Mouse (Mus musculus) heart, postnatal 4 days (tissue): Measurements from ENCODE around the gene Grin2c. TPM values are rescaled to one million over a fixed set of nuclear protein-coding genes. Genes with fewer than 3 reads are reported as not detected.

Experiments used
- DNase-seq: peaks from one replicate; pipeline ENCODE4 v3.0.0; 2021
- total RNA-seq, 2 experiments: library from RNA; stranded (reverse); gene quantifications; 2 replicates each; pipeline ENCODE4 v1.2.3; 2021

Grin2c gene
- total RNA-seq, 2 experiments from 2014 or later, result 0.12 to 0.18 TPM

DNA sequence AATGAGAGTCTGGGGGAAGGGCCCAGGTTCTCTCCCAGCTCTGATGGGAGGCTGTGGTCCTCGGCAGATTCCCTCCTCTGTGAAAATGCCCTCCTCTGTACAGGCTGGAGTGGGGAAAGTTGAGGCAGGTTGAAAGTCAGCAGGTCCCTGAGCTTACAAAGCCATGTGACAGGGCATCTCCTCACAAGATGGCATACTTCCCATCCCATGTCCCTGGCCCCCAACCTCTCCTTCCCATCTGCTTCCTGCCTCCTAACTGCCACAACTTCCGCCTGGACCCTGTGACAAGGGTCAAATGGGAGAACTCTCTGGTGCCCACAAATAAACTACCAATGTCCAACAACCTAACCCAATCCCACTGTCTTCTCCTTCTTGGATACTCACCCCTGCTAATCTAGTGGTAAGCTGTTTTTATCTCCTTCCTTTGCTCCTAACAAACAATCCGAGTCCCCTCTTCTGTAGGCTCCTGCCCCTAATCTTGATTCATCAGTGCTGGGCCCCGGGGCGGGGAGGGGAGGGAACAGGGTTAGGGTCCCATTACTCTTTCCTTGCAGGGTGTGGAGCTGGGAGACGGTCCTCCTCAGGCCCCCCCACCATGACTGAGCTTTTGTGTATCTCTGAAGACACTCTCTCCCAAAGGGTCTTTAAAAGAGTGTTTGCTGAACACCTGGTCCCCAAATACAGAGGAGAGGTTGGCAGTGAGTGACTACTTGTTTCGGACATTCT is 2.7 kb downstream of the Grin2c start:
- DNase-seq, result no peak

DNA sequence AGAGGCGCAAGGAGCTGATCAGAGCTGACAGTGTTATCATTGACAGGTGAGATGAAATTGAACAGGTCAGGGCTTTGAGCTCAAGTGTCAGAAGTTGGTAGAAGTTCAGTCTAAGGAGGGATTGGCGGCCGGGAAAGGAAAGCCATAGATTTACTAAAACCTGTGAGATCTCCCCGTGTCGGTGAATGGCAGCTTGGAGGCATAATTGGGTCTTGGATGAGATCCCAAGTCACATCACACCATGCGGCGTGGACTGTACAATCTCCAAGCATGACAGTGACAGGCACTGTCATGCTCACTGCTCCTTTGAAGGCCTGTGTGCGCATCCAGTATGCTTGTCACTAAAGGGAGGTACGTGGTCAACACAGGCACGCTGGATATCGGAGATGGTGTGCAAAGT is 4.1 kb downstream of the Grin2c start:
- DNase-seq, result no peak

DNA sequence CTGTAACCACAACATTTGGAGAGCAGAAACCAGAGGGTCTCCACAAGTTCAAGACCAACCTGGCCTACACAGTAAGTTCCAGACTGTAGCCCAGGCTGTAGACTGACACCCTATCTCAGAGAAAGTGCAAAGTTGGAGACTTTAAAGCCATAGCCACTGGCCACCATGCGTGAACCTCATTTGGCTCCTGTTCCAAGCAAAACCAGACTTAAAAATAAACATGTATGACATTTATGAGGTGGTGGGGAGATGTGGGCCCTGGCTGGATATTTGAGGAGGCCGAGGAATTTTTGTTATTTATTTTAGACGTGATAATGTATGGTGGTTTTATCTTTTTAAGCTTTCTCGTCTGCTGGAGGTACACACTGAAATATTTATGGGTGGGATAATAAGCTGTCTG is 7.9 kb downstream of the Grin2c start:
- DNase-seq, result no peak

DNA sequence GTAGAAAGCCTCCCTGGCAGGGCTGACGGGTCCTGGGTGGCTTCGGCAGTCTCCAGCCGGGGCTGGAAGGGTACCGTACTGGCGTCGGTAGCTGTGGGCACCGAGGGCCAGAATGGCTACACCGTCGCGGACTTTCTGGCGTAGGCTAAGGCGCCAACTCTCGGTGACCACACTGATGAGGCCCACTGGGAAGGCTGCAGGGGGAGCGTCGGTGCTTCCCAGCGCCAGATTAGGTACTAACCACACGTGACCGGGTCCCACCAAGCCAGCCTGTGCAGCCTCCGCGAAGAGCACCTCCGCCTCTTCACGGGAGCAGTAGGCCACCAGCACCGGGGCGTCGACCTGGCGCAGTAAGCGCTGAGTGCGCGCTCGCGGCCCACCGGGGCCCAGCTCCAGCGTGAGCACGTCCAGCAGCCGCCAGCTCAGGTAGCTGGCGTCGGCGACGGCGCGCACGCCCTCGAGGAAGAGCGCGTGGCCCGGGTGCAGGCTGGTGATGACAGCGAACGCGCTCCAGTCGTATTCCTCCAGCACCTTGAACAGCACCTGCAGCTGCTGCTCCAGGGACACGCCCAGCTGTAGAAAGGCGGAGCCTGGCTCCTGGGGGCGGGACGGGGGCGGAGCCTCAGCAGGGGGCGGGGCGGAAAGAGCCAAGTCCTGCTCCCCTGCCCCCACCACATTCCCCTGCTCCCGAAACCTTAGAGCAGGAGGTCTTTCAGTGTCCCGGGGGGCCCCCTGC is 9.1 kb downstream of the Grin2c start:
- no peak for DNase-seq

DNA sequence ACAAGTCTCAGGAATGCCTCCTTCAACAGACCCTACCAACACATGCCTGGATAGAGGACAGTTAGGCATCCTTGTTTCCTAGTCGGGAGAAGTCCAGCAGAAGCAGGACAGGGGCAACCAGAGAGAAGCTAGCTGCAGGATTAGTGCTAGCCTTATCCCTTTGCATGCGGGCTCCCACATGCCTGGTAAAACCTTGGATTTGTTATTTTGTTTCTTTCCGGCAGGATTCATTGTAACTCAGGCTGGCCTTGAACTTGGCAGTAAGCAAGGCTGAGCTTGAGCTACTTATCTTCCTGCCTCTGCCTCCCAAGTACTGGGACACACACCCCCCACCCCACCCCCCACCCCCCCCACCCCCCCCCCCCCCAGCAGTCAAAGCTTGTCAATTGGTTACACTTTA is 15.8 kb downstream of the Grin2c start:
- no peak for DNase-seq

DNA sequence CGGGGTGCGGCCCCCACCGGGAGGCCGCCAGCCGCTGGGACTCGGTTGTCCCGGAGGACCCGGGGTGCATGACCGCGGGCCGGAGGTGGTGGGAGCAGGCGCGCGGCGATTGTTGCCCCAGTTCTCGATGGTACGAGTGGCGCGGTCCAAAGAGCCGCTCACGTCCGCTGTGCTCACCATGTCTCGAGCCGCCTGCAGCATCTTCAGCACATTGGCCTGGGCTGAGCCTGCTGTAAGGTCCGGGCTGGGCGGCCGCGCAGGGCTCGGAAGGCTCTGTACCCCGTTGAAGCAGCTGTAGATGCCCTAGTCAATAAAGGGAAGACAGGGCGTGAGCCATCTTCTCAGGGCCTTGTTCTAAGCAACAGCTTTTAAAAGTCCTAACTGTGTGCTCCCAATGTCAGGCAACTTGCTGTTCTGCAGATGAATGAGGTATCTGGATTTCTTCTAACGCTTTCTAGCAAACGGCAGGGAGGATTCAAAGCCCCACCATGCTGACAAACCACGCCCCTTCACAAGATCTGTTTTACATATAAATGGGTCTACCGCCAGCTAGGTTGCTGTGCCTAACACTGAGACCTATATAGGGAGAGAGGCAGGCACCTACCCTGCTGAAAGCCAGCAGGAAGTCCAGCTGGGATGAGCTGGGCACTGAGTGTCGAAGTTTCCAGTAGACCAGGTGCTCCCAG is 16.5 kb downstream of the Grin2c start:
- DNase-seq, result no peak

DNA sequence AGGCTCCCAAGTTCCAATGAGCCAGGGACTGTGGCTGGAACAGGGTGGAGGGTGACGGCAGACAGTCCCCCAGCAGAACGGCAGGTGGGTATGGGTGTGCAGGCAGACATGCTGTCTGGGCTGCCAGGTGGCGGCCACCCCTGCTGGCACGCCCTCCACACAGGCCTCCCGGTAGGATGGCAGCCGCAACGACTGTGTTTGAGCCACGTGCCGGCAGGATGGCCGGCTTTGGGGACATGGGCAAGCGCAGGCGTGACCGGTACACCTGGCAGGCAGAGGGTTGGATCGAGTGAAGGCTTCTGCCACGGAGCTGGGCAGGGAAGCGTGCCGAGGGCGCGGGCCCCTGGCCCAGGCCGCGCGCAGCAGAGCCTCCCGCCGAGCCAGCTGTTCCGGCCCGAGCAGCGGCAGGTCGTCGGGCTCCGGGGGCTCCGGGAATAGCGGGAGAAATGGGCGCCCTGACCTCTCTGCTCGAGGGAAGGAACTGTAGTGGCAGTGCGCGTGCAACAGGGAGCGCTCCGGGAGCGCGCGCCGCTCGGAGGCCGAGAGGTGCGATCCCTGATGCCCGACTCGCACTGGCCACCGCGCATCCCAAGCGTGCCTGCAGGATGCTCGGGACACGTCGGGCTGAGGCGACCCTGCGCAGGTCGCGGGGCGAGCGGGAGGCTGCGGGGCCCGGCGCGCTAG is 17.2 kb downstream of the Grin2c start:
- DNase-seq, result peak; percentile 47

DNA sequence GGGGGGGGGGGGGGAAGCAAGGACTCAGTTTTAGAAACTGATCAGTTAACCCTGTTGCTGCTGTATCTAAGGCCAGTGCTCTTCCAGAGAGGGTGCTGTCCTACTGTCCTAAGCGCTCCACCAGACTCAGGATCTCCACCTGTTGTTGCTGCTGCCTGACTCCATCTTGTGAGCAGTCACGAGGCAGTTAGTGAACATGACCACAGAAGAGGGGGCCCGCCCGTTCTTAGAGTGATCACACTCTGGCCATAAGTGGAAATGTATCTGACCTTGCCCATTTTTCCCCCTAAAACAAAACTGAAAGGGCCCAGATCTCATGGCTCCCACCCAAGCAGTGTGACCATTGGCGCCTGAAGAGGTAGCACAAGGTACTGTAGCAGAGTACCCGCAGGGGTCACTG is 19.1 kb downstream of the Grin2c start:
- DNase-seq, result no peak

DNA sequence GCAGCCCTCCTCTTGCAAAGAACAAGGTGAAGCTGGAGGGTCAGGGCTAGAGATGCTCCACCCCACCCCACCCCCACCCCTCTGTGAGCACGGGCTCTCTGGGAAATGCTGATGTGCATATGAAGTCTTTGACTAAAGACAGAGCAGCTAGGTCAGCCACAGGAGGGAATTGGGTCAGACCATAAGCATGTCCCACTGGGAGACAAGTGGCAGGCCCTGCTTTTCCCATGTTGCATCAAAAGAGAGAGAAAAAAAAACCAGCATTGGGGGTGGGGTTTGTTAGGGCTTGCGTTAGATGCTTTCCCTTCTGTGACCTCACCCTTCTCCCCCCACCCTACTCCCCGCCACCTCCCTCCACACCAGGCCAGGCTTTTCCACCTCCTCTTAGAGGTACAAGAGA is 19.8 kb downstream of the Grin2c start:
- no peak for DNase-seq

DNA sequence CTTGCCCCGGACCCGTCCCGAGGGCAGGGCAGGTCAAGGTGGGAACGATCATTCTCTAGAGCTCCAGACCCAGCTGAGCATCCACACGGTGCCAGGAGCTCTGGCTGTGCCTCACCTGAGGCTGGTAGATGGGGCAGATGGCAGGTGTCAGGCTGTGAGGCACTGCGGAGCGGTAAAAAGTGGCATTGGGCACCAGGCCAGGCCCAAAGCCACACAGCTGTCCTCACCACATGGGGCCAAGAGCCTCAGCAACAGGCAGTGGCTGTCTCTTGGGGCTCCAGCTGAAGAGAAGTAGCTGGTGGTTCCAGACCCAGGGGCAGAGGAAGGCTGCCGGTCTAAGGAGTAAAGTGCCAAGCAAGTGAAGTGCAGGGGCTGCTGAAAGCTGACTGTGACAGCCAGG is 20.7 kb downstream of the Grin2c start:
- no peak for DNase-seq

DNA sequence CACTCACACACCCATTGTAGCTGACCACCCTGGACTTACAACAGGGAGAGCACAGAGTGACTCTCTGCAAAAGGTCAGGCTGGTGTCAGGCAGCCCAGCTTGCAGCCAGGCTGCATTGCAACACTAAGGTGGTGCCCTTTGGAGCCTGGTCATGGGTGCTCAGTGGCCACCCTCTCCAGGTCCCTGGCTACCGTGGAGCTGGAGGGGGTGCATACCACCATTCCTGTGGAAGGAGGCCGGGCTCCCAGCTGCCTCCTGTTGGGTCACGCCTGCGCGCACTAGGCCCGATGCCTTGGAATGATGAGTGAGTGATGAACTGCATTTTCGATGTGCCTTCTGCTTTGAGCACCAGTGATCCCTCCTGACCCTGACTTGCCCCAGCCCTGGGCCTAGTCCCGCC is 22.2 kb downstream of the Grin2c start:
- no peak for DNase-seq

DNA sequence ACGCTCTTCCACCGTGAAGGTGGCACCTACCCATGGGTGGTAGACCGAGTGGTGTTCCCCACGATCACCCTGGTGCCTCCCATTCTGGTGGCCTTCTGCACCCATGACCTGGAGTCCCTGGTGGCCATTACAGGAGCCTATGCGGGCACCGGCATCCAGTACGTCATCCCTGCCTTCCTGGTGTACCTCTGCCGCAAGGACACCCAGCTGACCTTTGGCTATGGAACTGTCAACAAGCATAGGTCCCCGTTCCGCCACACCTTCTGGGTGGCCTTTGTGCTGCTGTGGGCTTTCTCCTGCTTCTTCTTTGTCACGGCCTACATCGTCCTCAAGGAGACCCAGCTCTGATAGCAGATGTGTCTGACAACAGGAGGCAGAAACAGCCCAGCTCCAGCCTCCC is 23.3 kb downstream of the Grin2c start:
- no peak for DNase-seq

DNA sequence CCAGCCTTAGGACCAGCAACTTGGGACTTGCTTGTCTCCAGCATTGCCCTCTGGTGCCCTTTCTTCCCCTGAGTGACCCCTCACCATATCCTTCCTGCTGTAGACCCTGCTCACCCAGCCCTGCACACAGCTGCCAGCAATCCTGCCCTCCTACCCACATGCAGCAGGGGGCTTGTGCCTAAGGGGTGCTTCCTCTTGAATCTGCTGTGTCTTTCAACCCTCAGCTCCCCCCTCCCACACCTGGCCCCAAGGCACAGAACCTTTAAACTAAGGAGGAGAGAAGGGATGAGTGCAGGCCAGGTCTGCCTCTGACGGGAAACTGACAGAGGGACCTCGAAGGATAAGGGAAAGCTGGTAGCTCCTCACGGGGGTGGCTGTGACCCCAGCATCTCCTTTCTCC is 24.3 kb downstream of the Grin2c start:
- no peak for DNase-seq

DNA sequence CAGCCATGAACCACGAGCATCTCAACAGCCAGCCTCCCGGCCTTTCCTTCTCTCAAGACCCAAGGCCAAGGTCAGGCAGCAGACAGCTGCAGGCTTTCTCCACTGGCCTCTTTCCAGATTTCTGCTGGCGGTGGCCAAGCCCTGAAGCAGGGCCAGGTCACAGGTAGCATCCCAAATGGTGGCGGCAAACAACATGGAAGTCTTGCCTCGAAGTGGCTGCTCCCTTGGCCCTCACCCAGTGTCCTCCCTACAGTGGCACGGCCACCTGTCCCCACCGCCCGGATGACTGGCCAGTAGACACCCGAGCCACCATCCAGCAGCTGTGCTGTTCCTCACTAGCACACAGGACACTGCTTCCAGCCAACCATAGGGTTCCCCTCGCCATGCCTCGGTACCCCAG is 25.6 kb downstream of the Grin2c start:
- no peak for DNase-seq

DNA sequence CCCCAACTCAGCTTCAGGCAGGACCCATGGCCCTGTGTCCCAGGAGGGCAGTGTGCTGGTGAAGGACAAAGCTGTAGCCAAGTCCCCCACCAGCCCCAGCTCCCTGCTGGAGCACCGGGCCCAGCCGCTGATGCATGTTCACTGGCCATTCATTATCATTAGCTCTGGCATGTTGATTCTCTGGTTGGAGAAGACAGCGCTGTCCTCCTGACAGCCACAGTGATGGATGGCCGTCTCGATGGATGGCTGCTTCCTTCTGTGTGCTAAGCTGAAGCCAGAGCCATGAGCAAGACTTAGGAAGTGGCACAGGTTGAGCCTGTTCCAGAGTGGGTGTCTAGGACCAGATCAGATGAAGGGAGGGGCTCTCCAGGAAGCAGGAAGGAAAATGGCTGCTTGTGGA is 30.5 kb downstream of the Grin2c start:
- DNase-seq, result no peak

DNA sequence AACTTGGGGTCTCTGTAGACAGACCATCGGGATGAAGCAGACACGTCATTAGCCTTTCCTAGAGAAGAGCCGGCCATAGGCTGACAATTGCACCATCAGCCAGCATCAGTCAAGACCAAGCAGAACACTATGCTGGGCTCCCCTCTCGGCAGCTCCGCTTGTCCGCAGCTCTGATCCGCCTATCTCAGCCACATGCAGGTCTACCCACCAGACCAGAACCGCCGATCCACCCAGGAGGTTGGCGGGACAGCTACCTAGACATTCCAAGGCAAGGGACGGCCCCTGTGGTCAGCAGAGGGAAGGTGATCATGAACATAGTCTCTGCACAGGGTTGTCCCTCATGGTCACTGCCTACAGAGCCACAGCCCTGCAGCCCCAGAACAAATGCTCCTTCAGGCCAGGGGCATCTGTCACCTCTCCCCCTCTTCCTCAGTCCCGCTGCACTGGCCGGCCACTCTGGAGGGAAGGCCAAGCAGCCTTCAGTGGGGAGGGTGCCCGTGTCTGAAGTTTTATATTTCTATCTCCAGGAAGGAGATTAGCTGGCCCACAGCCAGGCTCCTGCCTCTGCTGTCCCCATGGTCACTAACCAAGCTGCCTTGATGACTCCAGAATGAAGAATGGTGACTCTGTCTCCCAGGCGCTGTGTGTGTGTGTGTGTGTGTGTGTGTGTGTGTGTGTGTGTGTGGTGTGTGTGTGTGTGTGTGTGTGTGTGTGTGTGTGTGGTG is 32.6 kb downstream of the Grin2c start:
- peak; percentile 64 for DNase-seq

DNA sequence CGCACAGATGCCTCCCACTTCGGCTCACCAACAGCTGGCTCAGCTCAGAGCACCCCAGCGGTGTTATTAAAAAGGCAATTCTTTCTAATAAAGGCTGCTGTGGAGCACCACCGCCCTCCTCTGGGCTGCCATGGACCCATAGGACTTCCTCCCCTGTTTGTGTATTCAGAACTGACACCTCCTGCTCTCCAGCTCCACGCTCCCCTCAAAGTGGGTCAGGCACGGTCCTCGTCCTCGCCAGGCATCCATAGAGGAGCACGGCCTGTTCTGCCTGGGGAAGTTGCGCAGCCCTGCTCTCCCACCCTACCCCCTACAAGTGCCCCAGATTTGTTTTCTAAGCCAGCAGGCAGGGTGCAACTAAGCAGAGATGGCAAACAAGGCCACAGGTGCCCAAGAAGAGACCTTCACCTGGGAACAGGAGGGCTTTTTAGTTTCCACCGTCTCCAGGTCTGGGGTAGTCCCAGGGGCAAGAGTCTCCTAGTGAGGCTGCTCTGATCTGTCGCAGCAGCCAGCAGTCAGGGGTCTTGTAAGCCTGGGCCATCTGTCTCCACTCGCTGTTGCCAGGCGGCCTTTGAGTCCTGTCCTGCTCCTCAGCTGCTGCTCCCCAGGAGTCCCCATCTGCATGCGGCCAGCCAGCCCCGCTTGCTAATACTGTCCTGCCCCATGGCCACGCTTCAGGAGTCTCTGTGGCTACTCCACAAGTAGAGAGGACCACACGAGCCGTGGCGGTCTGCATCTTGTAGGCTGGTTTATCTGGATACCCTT is 33.3 kb downstream of the Grin2c start:
- DNase-seq, result peak; percentile 31

DNA sequence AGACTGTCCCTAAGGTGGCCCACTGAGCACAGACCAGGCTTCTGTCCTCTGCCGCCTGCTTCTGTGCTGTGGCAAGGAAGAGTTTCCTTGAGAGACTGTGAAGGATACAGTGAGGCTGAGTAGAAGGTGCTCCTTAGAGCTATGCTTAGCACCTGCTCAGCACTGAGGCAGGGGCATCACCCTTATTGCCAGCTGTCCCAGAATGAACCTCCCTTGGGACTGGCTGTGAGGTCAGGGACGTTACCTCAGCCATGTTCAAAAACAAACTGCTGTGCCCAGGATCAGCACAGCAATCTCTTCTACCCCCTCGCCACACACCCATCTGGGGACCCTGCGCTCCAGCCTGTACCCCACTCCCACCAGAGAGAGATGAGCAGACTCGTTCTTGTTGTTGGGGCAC is 34.2 kb downstream of the Grin2c start:
- DNase-seq, result no peak

DNA sequence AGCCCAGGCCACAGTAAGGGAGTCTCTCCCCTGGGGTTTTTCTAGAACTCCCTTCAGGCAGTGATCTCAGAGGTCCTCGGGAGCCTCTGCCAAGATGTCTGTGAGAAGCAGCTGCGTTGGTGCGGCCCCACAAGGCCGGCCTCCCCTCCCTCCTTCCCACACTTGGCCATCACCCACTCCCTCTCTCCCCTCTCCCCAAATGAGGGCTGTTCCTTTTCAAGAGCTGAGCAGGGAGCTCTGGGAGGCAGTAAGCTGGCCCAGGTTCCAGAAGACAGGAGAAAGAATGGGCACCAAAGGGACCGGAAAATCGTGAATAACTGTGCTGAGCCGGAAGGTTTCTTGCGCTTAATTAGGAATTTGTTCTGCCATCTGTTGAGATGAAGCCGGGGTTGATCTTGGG is 35.1 kb downstream of the Grin2c start:
- no peak for DNase-seq

DNA sequence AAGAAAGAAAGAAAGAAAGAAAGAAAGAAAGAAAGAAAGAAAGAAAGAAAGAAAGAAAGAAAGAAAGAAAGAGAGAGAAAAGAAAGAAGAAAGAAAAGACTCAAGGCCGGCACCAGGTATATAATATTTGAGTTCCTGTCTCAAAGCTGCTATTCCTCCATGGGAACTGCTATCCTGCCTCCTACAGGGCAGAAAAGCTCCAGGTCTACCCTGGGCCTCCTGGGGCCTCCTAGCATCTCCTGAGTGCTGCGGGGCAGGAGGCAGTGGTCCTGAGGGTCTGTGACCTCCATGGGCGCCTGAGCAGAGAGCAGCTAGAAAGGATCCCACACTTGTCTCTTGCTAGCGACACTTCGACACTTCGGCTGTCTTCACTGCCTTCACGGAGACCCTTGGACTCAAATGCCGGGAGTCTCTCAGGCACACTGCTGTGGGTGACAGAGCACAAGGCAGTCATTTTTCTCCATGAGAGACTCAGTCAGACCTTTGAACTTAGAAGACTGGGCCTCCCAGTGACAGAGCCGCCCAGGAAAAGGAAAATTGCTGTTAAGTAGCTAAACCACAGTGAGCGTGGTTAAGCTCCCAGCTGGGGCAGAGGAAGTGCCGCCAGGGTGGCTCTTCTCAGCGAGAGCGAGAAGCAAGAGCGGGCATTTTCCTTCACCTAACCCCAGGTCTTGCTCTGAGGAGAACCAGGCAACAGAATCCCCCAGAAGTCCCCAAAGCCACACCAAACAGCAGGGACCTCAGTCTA is 35.7 kb downstream of the Grin2c start:
- no peak for DNase-seq
